Mouse (Mus musculus) spleen, adult 2 months (tissue): ENCODE measurements at regions not wholly inside any gene's neighbourhood (a gene's known extent, or its start where the extent isn't known, plus 50 kb on each side); places are given as distances from the start of the nearest gene placed in this dataset.

Source experiments
- DNase-seq, 2 experiments: peaks; one replicate each; pipeline versions ENCODE4 v3.0.0 to v3.0.0-alpha.2; 2012 to 2021; ENCODE audit warnings: low spot score in 2 of 2, low read depth in 1 of 2
- H3K27ac ChIP-seq: fragments of 200-500 bp; 2 replicates; pipeline ENCODE4 v1.5.1; 2012; ENCODE audit warnings: low read length, inconsistent platforms; ENCODE audit not compliant: insufficient read depth
- H3K27me3 ChIP-seq: fragments of 200-500 bp; 2 replicates; pipeline ENCODE4 v1.6.1; 2012; ENCODE audit warnings: mild to moderate bottlenecking, moderate library complexity, low read length, inconsistent platforms; ENCODE audit not compliant: control insufficient read depth, insufficient read depth
- H3K36me3 ChIP-seq: fragments of 200-500 bp; 2 replicates; pipeline ENCODE4 v1.6.1; 2012; ENCODE audit warnings: mild to moderate bottlenecking, low read length, inconsistent platforms; ENCODE audit not compliant: control insufficient read depth, insufficient read depth
- H3K4me1 ChIP-seq: fragments of 200-500 bp; 2 replicates; pipeline ENCODE4 v1.6.1; 2011; ENCODE audit warnings: inconsistent platforms; ENCODE audit not compliant: control insufficient read depth, insufficient read depth, insufficient read length
- H3K4me3 ChIP-seq: fragments of 200-500 bp; 2 replicates; pipeline ENCODE4 v1.5.1; 2011; ENCODE audit warnings: mild to moderate bottlenecking, inconsistent platforms; ENCODE audit not compliant: insufficient read depth, insufficient read length; ENCODE audit errors: extremely low read depth
- CTCF ChIP-seq: fragments of 200-500 bp; IDR thresholded peaks from 2 replicates; pipeline ENCODE4 v1.5.1; 2011; ENCODE audit warnings: mild to moderate bottlenecking, inconsistent platforms; ENCODE audit not compliant: insufficient read depth, insufficient read length, insufficient replicate concordance; ENCODE audit errors: extremely low read depth
- POLR2A ChIP-seq: fragments of 200-500 bp; IDR thresholded peaks from 2 replicates; pipeline ENCODE4 v1.6.1; 2011; ENCODE audit warnings: low read depth, low read length, inconsistent platforms
- WGBS: fragments of 180-500 bp; shearing (Covaris S2); methylation state at CpG from one replicate; pipeline ENCODE4 v1.1.7; 2018; 5-methylcytosine and 5-hydroxymethylcytosine counted together

DNA sequence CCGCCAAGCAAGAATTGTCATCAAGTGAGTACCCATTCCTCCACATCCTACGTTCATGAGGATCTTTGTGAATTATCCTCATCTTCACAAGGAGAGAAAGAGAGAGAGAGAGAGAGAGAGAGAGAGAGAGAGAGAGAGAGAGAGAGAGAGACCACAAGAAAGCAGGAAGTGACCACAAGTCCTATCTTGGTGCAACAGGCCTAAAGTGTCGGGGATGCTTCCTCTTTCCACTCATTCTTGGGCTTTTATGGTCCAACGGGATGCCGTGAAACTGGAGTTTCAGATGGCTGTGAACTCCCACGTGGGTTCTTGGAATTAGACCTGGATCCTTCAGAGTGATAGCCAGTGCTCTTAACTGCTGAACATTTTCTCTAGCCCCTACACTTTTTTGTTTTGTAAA, 53.1 kb upstream of the Rai14 start:
- 26% methylated on average over 6 of the region's 6 CpGs for WGBS
- no peaks in the 10 kb centered on the region for H3K4me1 ChIP-seq
- no peak overlapping the region for H3K27ac ChIP-seq
- TF ChIP-seq CTCF (no peak), POLR2A (no peak)
- H3K4me3 ChIP-seq = no peak overlapping the region
- no peaks in the 10 kb centered on the region for H3K27me3 ChIP-seq
- no peaks in the 10 kb centered on the region for H3K36me3 ChIP-seq
- no peak for DNase-seq

DNA sequence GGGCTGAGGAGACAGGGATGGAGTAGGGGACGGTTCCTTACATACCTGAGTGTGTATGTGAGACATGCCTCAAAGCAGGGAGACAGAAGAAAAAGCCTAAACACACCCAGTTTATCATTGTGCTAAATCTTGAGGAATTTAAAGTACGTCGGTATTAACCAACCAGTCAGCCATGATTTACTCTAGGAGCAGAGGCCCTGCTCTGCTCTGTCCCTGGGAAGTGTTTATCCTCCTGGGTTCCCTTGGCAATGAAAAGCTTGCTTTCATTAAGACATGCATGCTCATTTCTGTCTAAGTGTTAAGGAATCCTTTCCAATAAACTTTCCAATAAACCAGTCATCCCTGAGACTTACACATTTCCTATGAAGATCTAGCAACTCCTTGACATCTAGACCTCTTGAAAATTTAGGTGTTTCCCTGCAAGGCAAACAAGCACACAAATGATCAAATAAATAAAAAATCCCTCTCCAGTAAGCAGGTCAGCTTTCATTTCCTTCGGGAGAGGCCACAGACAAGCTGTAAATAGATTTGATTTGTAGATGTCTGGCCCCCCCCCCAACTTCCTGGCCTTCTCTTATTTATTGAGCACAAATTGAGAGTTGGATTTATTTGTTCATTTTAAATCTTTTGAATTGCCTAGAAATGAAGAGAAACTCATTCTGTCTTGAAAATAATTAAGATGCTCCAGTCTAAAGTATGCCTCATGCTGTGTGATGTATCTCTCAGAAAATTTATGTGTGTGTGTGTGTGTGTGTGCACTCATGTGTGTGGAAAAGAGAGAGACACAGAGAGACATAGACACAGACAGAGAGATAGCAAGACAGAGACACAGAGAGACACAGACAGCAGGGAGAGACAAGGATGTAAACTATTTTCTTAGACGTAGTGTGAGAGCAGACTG, 56.2 kb upstream of the Rai14 start:
- no peak for DNase-seq
- TF ChIP-seq CTCF = no peak
- no peaks in the 10 kb centered on the region for H3K27me3 ChIP-seq
- H3K4me3 ChIP-seq = no peak overlapping the region
- H3K36me3 ChIP-seq = no peaks in the 10 kb centered on the region
- WGBS = 77% methylated on average over 5 of the region's 5 CpGs
- H3K27ac ChIP-seq = no peak overlapping the region
- H3K4me1 ChIP-seq = no peaks in the 10 kb centered on the region

DNA sequence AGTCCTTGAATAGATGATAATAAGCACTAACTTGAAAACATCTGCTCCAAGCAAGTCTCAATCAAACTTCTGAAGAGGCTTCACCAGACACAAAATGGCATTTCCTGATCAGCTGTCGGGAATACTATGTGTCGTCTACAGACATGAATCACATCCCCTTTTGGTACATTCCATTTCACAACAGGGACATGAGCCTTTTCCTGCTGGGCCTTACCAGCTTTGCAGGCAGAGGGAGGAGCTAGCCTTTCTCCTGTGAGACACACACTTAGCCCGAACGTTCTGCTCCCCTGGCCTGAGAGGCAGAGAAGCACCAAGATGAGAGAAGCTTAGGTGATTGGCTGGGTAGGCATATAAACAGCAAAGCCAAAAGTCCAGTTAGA, 56.9 kb upstream of the Rai14 start:
- no peak for DNase-seq
- H3K27ac ChIP-seq = no peak overlapping the region
- no peaks in the 10 kb centered on the region for H3K4me1 ChIP-seq
- H3K4me3 ChIP-seq = no peak overlapping the region
- no peaks in the 10 kb centered on the region for H3K36me3 ChIP-seq
- 60% methylated on average over 4 of the region's 4 CpGs for WGBS
- no peak for TF ChIP-seq POLR2A
- no peak for TF ChIP-seq CTCF
- H3K27me3 ChIP-seq = no peaks in the 10 kb centered on the region

DNA sequence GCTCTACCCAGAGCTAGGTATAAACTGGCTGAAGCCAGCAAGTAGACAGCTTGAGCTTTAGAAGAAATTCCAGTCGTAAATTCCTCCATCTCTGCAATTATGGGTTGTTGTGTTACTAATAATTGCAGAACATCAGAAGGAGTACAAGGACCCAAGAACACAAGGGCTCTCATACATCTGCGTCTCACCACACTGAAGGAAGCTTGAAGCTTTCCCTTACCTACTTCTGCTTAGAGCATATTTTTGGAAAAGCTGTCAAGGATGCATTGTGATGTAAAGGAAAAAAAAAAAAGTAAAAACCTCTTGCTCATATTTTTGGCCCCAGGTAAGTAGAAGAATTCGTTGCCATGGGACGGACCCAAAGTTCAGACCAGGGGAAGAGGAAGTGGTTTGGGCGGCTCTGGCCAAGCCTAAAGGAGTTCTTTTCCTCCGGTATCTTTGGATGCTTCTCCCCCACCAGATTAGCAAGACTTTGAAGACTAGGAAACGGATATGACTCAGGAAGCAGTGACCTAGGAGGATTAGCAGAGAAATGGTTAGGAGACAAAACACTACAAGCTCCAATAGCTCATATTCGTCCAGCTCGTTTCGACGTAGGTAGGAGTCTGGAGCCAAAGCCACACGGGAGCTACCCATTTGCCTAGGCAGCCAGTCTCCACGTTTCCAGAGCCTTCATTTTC, 65.7 kb upstream of the Rai14 start:
- H3K4me1 ChIP-seq = 0 out of 2 replicates have a peak, but pooled peaks cover 2% of the 10 kb centered on the region
- no peak overlapping the region for H3K27ac ChIP-seq
- no peak for TF ChIP-seq POLR2A
- TF ChIP-seq CTCF = no peak
- DNase-seq = no peak
- WGBS = 9% methylated on average over 13 of the region's 13 CpGs
- no peaks in the 10 kb centered on the region for H3K27me3 ChIP-seq
- H3K36me3 ChIP-seq = no peaks in the 10 kb centered on the region
- no peak overlapping the region for H3K4me3 ChIP-seq

DNA sequence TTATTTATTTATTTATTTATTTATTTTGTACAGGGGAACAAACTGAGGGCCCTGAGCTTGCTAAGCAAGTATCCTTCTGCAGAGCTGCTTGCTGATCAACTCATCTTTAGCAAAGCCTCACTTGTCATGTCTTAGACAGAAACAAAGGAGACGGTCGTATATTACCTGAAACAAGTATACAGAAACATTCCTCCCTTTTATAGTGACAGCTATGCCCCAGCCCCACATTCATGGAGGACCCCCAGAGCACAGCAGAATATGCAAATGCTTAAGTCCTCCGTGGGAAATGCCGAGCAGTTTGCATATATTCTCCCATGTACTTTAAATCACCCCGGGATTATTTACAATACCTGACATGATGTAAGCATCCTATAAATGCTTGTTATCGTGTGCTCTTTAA, 74.9 kb upstream of the Rai14 start:
- 87% methylated on average over 6 of the region's 6 CpGs for WGBS
- Histone ChIP-seq H3K27ac (no peak overlapping the region), H3K4me3 (no peak overlapping the region), H3K36me3 (no peaks in the 10 kb centered on the region), H3K4me1 (no peaks in the 10 kb centered on the region), H3K27me3 (no peaks in the 10 kb centered on the region)
- TF ChIP-seq POLR2A = no peak
- TF ChIP-seq CTCF = no peak
- DNase-seq = no peak

DNA sequence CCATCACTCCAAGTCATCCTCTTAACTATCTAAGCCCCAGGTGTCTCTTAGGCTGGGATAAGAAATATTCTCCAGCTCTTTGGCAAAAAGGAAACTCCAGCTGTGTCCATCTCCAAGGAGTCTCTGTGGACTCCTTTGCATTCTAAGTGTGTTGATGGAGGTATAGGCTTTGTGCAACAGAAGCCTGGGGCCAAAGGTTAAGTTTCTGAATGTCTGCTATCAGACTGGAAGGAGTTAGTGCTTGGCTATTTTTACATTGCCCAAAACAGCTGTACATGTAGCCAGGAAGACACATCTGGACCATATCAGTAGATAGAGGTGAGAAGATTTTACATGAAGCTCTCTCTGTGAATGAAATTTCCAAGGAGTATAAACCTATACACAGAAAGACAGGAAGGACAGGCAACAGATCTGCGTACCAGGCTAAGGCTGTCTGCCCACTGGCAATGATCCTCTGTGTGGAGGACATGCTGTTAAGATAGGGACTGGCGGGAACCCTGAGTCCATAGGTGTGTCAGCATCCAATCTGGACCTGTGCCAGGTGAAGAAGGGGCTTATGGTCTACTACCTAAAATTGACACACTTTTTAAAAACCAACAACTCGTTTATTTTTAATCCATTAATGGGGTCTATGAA, 76.6 kb upstream of the Rai14 start:
- Histone ChIP-seq H3K4me1 (no peaks in the 10 kb centered on the region), H3K4me3 (no peak overlapping the region), H3K27ac (no peak overlapping the region), H3K36me3 (no peaks in the 10 kb centered on the region), H3K27me3 (no peaks in the 10 kb centered on the region)
- WGBS = 84% methylated on average over 3 of the region's 3 CpGs
- DNase-seq = no peak
- TF ChIP-seq CTCF (no peak), POLR2A (no peak)

DNA sequence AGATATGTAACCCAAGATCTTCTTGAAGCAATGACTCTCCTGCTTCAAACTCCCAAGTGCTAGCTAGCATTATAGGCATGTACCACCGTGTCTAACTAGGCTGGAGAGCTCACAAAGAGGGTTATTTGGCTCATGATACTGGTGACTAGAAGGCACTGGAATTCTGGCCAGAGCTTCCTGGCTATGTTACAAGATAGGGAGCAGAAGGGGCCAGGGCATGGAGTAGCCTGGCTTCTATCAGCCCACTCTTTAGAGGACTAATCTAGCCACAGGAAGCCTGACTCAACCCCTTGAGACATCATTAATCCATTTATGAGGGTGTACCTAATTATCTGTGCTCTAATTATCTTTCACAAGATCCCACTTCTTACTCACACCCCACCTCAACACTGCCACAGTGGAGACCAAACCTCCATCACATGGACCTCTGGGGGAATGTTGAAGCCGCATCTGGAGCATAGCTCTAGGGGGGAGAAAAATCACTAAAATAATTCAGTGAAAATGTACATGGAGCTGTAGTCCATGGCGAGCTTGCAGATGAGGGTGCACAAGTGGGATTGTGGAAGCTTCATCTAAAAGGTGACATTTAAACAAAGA, 77.2 kb upstream of the Rai14 start:
- Histone ChIP-seq H3K4me3 (no peak overlapping the region), H3K27me3 (no peaks in the 10 kb centered on the region), H3K4me1 (no peaks in the 10 kb centered on the region), H3K27ac (no peak overlapping the region), H3K36me3 (no peaks in the 10 kb centered on the region)
- TF ChIP-seq CTCF (no peak), POLR2A (no peak)
- 84% methylated on average over 3 of the region's 3 CpGs for WGBS
- no peak for DNase-seq
